Mouse (Mus musculus) thymus, postnatal 10 days (tissue): ENCODE data around the gene Fezf1.

Source experiments
- DNase-seq, 2 experiments: peaks; one replicate each; pipeline ENCODE4 v3.0.0; 2021; ENCODE audit warnings: low spot score in 2 of 2

Gene Fezf1

GRCm38 (mm10) chr6:23248313-23249052, at the start of gene Fezf1:
Fezf1 (minus strand) TSS chr6:23248362.
- no peak for DNase-seq

GRCm38 (mm10) chr6:23294685-23295084, 46.5 kb upstream of the Fezf1 start:
- DNase-seq: no peak

- no peak for DNase-seq
These were observed 40.6 kb upstream of the Fezf1 start for GRCm38 (mm10) chr6:23288752-23289151.

- DNase-seq: no peak
These were observed 33.3 kb upstream of the Fezf1 start for GRCm38 (mm10) chr6:23281514-23281820.

GRCm38 (mm10) chr6:23280811-23281513, 32.8 kb upstream of the Fezf1 start:
- DNase-seq: no peak

- no peak for DNase-seq
These were observed 25.3 kb upstream of the Fezf1 start for GRCm38 (mm10) chr6:23273483-23273882.

GRCm38 (mm10) chr6:23272979-23273378, 24.8 kb upstream of the Fezf1 start:
- DNase-seq: no peak

- DNase-seq: no peak
These were observed 24.4 kb upstream of the Fezf1 start for GRCm38 (mm10) chr6:23272542-23272941.

- DNase-seq: no peak
These were observed 12.5 kb upstream of the Fezf1 start for GRCm38 (mm10) chr6:23260738-23261050.

GRCm38 (mm10) chr6:23260016-23260737, 12.0 kb upstream of the Fezf1 start:
- no peak for DNase-seq

GRCm38 (mm10) chr6:23257981-23258380, 9.8 kb upstream of the Fezf1 start:
- no peak for DNase-seq

GRCm38 (mm10) chr6:23255161-23255560, 7.0 kb upstream of the Fezf1 start:
- no peak for DNase-seq

GRCm38 (mm10) chr6:23254644-23255043, 6.5 kb upstream of the Fezf1 start:
- DNase-seq: no peak

GRCm38 (mm10) chr6:23253353-23254311, 5.5 kb upstream of the Fezf1 start:
- DNase-seq: no peak

- no peak for DNase-seq
These were observed 4.3 kb upstream of the Fezf1 start for GRCm38 (mm10) chr6:23252196-23253135.

GRCm38 (mm10) chr6:23251431-23251830, 3.3 kb upstream of the Fezf1 start:
- no peak for DNase-seq

GRCm38 (mm10) chr6:23250288-23250955, 2.3 kb upstream of the Fezf1 start:
- DNase-seq: no peak

GRCm38 (mm10) chr6:23249616-23250287, 1.6 kb upstream of the Fezf1 start:
- DNase-seq: no peak

GRCm38 (mm10) chr6:23249053-23249401, 865 bp upstream of the Fezf1 start:
- no peak for DNase-seq
